Mouse (Mus musculus): ENCODE data around the gene S100z. TPM values are rescaled to one million over a fixed set of nuclear protein-coding genes. Genes with fewer than 3 reads are reported as not detected.

The S100z gene
- total RNA-seq (2021): not detected
- long read RNA-seq, experiment 1: 0 reads
- long read RNA-seq, experiment 2: 0 reads

GRCm38 (mm10) chr13:95478671-95479413 lies at the start of gene S100z:
Gene S100z (minus strand): TSS chr13:95478721.
- Histone ChIP-seq H3K27ac (no peak within 1 kb of the TSS), H3K4me3 (no peak within 1 kb of the TSS)
- TF ChIP-seq CTCF (IDR thresholded peaks at IDR 0.05): no peak
- intact Hi-C loops (cut with DNase I): no loop called here
- DNase-seq (ENCODE audit: extremely low spot score in 1 of 2, low spot score in 2 of 2): no peak

- H3K27ac ChIP-seq: no peak within 1 kb of the TSS
- no peak for DNase-seq (ENCODE audit: extremely low spot score in 1 of 2, low spot score in 2 of 2)
- intact Hi-C loops (cut with DNase I): no loop called here
- no peak for TF ChIP-seq CTCF (IDR thresholded peaks at IDR 0.05)
- peak within 1 kb of the TSS; percentile 34 for H3K4me3 ChIP-seq
Observed at GRCm38 (mm10) chr13:95524674-95525491, 46.4 kb upstream of the S100z start, which contains the start of gene F2rl1. Gene F2rl1 (minus strand): TSS chr13:95525227.

- DNase-seq (ENCODE audit: extremely low spot score in 1 of 2, low spot score in 2 of 2): no peak
- intact Hi-C loops (cut with DNase I): no loop called here
- Histone ChIP-seq H3K4me3 (peak overlapping the region; percentile 34), H3K27ac (no peak overlapping the region)
- no peak for TF ChIP-seq CTCF (IDR thresholded peaks at IDR 0.05)
Observed at GRCm38 (mm10) chr13:95524424-95524673, 45.8 kb upstream of the S100z start.

GRCm38 (mm10) chr13:95523659-95524423 lies 45.3 kb upstream of the S100z start:
- no peak for TF ChIP-seq CTCF (IDR thresholded peaks at IDR 0.05)
- Histone ChIP-seq H3K27ac (no peak overlapping the region), H3K4me3 (peak overlapping the region; percentile 34)
- intact Hi-C loops (cut with DNase I): no loop called here
- no peak for DNase-seq (ENCODE audit: extremely low spot score in 1 of 2, low spot score in 2 of 2)

GRCm38 (mm10) chr13:95522176-95522575 lies 43.7 kb upstream of the S100z start:
- no peak for TF ChIP-seq CTCF (IDR thresholded peaks at IDR 0.05)
- no peak for DNase-seq (ENCODE audit: extremely low spot score in 1 of 2, low spot score in 2 of 2)
- Histone ChIP-seq H3K4me3 (no peak overlapping the region), H3K27ac (no peak overlapping the region)
- intact Hi-C loops (cut with DNase I): no loop called here

GRCm38 (mm10) chr13:95521029-95521428 lies 42.5 kb upstream of the S100z start:
- Histone ChIP-seq H3K4me3 (no peak overlapping the region), H3K27ac (no peak overlapping the region)
- intact Hi-C loops (cut with DNase I): no loop called here
- no peak for DNase-seq (ENCODE audit: extremely low spot score in 1 of 2, low spot score in 2 of 2)
- no peak for TF ChIP-seq CTCF (IDR thresholded peaks at IDR 0.05)

GRCm38 (mm10) chr13:95514756-95515155 lies 36.2 kb upstream of the S100z start:
- intact Hi-C loops (cut with DNase I): no loop called here
- Histone ChIP-seq H3K27ac (no peak overlapping the region), H3K4me3 (no peak overlapping the region)
- DNase-seq (ENCODE audit: extremely low spot score in 1 of 2, low spot score in 2 of 2): no peak
- no peak for TF ChIP-seq CTCF (IDR thresholded peaks at IDR 0.05)

GRCm38 (mm10) chr13:95510054-95510453 lies 31.5 kb upstream of the S100z start:
- H3K4me3 ChIP-seq: no peak overlapping the region
- intact Hi-C loops (cut with DNase I): no loop called here
- TF ChIP-seq CTCF (IDR thresholded peaks at IDR 0.05): no peak
- no peak for DNase-seq (ENCODE audit: extremely low spot score in 1 of 2, low spot score in 2 of 2)
- no peak overlapping the region for H3K27ac ChIP-seq

- DNase-seq (ENCODE audit: extremely low spot score in 1 of 2, low spot score in 2 of 2): no peak
- intact Hi-C loops (cut with DNase I): no loop called here
- Histone ChIP-seq H3K27ac (no peak overlapping the region), H3K4me3 (no peak overlapping the region)
- TF ChIP-seq CTCF (IDR thresholded peaks at IDR 0.05): no peak
Observed at GRCm38 (mm10) chr13:95503279-95503917, 24.9 kb upstream of the S100z start.

GRCm38 (mm10) chr13:95496601-95497000 lies 18.1 kb upstream of the S100z start:
- no peak overlapping the region for H3K27ac ChIP-seq
- no peak for TF ChIP-seq CTCF (IDR thresholded peaks at IDR 0.05)
- no peak for DNase-seq (ENCODE audit: extremely low spot score in 1 of 2, low spot score in 2 of 2)
- no peak overlapping the region for H3K4me3 ChIP-seq
- intact Hi-C loops (cut with DNase I): no loop called here

GRCm38 (mm10) chr13:95494812-95495211 lies 16.3 kb upstream of the S100z start:
- Histone ChIP-seq H3K27ac (no peak overlapping the region), H3K4me3 (no peak overlapping the region)
- intact Hi-C loops (cut with DNase I): no loop called here
- no peak for TF ChIP-seq CTCF (IDR thresholded peaks at IDR 0.05)
- no peak for DNase-seq (ENCODE audit: extremely low spot score in 1 of 2, low spot score in 2 of 2)

Measured in left cerebral cortex, adult 2 months (tissue).